Mouse (Mus musculus): ENCODE results near the gene Skap2.
A peak's percentile ranks its signal among the peaks of the same experiment; 100 is the strongest.

The Skap2 gene

DNA sequence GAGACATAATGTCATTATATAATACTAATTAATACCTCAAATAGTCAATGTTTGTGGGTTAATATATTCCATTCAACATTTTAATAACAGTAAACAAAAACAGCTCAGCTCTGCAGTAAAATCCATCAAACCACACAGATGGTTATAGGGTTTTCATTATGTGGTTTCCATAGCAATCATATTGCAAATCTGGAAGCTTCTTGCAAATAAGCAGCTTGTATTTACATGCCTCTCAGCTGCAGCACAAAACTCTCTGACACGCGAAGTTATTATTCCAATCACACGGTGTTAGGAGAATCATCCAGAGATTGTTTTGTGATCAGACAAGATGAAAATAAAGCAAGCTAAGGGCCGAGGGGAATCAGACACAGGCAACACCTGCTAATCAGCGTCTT is 129.5 kb downstream of the Skap2 start:
- no peak for DNase-seq

GRCm38 (mm10) chr6:51882266-51882879 is 130.0 kb downstream of the Skap2 start:
- DNase-seq: no peak

DNA sequence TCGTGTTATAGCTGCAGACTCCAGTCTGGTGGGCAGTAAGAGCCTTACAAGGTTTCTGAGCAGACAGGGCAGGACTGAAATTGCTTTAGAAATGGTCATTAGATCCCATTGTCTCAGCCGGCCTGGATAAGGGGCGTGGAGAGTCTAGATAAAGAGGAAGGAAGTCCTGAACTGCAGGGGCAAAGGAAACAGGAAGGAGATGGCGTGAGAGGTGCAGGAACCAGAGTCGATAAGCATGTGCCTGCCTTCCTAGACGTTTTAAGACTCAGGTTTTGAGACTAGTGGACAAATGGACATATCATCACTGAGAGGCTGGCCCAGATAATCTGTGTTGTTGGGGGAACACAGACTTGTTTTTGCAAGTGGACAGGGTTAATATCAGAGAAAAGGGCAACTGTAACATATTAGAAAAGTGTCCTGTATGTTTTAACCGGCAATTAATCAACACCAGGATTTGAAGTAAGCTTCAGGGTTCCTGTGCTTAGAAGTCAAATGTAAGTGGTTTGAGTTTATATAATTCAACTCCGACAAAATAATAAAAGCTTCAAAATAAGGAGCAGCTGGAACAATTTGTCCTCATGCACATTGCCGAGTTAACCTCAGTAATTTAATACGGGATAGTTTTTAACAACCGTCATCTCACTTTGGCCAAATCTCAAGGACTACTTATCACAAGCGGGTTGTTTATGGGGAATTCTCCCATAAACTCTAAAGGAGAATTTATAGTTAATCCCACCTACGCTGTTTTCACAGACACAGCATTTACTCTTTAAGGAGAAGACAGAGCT is 131.0 kb downstream of the Skap2 start:
- no peak for DNase-seq

- DNase-seq: no peak
These were observed 131.6 kb downstream of the Skap2 start for GRCm38 (mm10) chr6:51880778-51881177.

GRCm38 (mm10) chr6:51878551-51878950 is 133.8 kb downstream of the Skap2 start:
- DNase-seq: no peak

- no peak for DNase-seq
These were observed 135.4 kb downstream of the Skap2 start for GRCm38 (mm10) chr6:51876841-51877553.

- no peak for DNase-seq
These were observed 136.3 kb downstream of the Skap2 start for GRCm38 (mm10) chr6:51875884-51876626.

- DNase-seq: no peak
These were observed 138.3 kb downstream of the Skap2 start for GRCm38 (mm10) chr6:51874035-51874434.

DNA sequence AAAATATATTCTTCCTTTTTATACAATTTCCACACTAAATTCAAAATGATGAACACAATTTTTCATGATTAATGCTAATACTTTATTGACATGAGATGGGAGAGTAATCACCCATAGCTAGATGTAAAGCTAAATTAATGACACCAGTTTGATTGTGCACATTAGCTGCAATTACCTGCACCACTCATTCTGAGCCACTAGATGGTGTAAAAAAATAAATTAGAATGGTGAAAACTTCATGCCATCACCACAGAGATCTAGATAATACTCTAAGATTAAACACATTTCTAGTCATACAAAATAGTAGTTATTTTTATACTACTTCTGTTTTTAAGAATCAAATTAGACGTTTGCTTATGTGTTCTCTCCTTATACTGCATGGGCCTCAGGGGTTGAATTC is 141.2 kb downstream of the Skap2 start:
- DNase-seq: no peak

DNA sequence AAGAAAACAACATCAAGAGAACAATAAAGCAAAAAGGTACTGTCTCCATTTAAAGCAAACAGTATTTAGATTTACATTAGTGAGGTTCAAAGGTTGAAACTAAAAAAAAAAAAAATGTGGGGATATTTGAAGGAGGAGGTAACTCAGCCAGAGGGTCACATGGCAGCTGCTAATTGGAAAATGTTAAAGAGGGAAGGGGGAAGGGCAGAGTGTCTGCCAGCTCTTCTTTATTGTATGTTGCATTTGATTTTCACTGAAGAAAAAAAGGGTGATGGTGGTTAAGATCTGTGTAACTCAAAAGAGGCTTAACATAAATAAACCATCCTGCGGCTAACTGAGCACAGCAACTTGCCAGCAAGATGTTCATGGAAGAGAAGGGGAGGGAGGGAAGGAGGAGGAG is 142.1 kb downstream of the Skap2 start:
- DNase-seq: no peak

GRCm38 (mm10) chr6:51866596-51866995 is 145.8 kb downstream of the Skap2 start:
- no peak for DNase-seq

- no peak for DNase-seq
These were observed 148.8 kb downstream of the Skap2 start for GRCm38 (mm10) chr6:51863508-51863907.

DNA sequence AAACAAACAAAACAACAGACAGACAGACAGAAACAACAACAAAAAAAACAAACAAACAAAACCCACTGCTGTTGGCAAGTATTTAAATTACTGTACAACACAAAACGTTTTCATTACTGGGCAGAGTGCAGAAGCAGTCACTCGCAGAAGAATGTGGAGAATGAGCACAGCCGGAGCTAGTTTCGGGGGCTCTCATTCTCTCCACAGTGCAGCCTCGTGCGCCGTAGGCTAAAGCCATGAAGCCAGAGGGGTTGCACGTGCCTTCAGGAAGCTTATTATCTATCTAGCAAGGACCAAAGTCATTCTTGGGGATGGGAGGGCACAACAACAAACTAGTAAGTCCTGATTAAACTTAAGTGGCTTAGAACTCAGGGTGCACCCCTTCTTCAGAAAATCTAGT is 152.0 kb downstream of the Skap2 start:
- DNase-seq: no peak

GRCm38 (mm10) chr6:51857821-51858220 is 154.5 kb downstream of the Skap2 start:
- peak; percentile 99 for DNase-seq

GRCm38 (mm10) chr6:51853291-51853690 is 159.1 kb downstream of the Skap2 start:
- DNase-seq: no peak

- DNase-seq: no peak
These were observed 159.7 kb downstream of the Skap2 start for GRCm38 (mm10) chr6:51852643-51853042.

DNA sequence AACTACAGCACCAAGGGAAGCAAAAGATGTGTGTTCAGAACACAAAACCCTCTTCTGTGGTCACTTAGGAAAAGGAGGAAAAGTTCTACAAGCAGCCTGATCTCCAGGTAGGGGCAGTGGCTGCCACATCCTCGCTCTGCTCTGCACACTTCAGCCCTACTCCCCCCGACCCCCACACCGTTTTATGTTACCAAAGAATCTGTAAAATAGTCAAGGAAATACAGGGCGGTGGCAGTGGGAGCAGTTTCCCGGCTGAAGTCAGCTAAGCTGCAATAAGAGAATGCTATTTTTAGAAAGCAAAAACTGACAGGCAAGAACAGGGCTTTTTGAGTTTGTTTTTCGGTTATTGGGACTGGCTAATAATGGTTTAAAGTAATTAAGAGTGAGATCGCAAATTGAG is 160.8 kb downstream of the Skap2 start:
- DNase-seq: no peak

DNA sequence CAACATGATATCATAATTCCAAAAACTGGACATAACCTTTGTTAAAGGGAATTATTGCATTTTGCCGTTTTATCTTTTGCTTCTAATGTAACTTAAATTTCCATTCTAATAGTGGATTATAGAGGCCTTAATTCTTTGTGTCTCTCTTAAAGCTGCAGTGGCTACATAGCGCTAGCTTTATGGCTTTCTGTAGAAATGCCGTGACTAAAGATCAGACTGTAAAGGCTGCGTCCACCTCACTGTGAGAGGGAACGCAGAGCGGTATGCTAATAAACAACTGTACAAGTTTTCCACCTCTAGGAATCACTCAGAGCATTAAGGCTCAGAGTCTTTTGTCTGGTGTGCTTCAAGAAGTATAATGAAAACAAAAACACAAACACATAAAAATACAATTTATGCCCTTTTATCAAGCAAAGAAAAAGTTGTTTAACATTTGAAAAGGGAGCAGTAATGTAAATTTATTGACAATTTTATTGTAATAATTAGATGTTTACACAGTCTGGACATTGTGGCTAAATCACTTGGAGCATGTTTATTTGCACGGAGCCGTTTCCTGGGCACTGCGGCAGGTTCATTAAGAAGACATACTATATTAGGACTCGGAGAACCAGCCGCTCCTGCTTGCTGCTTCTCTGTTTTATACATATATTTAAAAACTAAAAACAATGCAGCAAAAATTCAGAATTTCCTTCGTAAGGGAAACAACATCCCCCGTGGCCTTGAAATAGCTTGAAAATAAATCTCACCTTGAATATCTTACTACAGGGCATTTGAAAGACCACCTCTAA is 162.1 kb downstream of the Skap2 start:
- no peak for DNase-seq

GRCm38 (mm10) chr6:51849561-51849960 is 162.8 kb downstream of the Skap2 start:
- peak; percentile 31 for DNase-seq

DNA sequence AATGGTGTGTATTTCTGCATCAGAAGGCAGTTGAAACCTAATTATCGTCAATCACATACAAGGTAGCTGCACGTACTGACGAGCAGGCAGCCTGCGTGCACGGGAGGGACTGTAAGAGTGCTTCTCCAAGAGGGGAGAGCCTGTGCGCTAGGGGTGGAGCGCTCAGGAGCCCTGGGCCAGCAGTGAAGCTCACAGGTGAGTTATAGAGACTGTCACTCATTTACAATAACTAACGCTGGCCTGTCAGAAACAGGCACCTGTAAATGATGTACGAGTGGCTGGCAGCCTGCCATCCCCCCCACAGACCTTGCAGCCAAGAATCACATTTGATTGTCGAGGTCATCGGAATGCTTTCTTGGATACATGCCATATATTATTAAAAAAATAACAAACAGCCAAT is 168.2 kb downstream of the Skap2 start:
- DNase-seq: no peak

GRCm38 (mm10) chr6:51843081-51843480 is 169.3 kb downstream of the Skap2 start:
- no peak for DNase-seq

DNA sequence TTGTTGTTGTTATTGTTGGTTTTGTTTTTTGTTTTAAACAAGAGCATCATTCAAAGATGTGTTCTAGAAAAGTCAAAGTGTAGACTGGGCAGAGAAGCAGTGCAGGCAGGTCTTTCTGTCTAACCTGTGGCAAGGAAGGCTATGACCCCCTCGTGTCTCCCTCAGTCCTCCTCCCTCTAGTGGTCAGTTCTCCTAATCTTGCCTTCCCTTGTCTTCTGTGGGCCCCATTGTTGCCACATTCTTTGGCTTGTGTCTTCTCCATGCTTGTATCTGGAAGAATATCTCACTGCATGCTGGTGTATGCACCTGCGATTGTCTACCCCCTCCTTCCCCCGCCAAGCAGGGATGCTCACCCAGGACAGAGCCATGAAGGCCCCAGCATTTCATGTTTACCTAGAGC is 174.2 kb downstream of the Skap2 start:
- DNase-seq: no peak
